Mouse (Mus musculus): ENCODE data around the gene Zfp316. TPM values are rescaled to one million over a fixed set of nuclear protein-coding genes. Genes with fewer than 3 reads are reported as not detected.

Gene Zfp316
- polyA plus RNA-seq, 1 experiment from 2014 or later, result 0.75 TPM

DNA sequence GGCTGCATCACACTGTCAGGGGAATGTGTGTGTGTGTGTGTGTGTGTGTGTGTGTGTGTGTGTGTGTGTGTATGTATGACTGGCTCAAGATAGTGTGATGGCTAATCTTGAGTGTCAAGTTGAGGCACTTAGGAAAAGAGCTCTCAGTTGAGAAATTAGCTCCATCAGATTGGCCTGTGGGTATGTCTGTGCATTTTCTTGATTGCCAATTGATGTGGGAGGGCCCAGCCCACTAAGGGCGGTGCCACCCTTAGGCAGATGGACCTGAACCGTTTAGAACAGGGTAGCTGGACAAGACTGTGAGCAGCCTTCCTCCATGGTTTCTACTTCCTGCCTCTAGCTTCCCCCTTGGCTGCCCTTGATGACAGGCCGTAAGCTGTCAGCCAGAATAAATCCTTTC lies 2.3 kb upstream of the Zfp316 start:
- no peaks in the 10 kb centered on the region for H3K36me3 ChIP-seq (ENCODE audit: control insufficient read depth, insufficient read depth, low read length)
- H3K4me1 ChIP-seq (replicated peaks; ENCODE audit: control insufficient read depth, insufficient read depth, low read length), result peaks cover 8% of the 10 kb centered on the region
- no peak for ATAC-seq (replicated peaks; ENCODE audit: low FRiP score)
- H3K27me3 ChIP-seq (replicated peaks; ENCODE audit: control insufficient read depth, insufficient read depth, low read length), result peaks cover 19% of the 10 kb centered on the region
- DNase-seq (ENCODE audit: low spot score), result no peak
- H3K4me3 ChIP-seq (ENCODE audit: low read depth, low read length), result no peak overlapping the region
- H3K9me3 ChIP-seq (ENCODE audit: control insufficient read depth, low read length), result no peaks in the 10 kb centered on the region
- 55% methylated on average over 3 of the region's 3 CpGs for WGBS
- no peak overlapping the region for H3K27ac ChIP-seq (ENCODE audit: low read depth, low read length)
- H3K9ac ChIP-seq (ENCODE audit: low read depth, low read length), result no peak overlapping the region
- H3K4me2 ChIP-seq, result no peak overlapping the region

DNA sequence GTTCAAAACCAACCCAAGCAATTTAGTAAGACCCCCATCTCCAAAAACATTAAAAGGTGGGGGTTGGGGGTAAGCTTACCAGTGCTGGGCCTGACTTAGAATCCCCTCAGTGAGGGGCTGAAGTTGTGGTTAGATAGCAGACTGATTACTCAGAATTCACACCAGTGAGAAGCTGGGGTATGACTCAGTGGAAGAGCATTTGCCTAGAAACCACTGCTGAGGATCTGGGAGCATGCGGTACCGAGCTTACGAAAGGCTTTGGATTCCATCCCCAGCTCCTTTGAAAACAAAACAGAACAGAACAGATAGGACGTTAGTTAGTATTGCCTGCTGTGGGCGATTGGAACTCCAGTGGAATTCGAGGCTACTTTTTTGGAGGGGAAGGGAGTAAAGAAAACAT lies 1.8 kb upstream of the Zfp316 start:
- H3K4me1 ChIP-seq (replicated peaks; ENCODE audit: control insufficient read depth, insufficient read depth, low read length), result peaks cover 8% of the 10 kb centered on the region
- H3K4me3 ChIP-seq (ENCODE audit: low read depth, low read length), result no peak overlapping the region
- ATAC-seq (replicated peaks; ENCODE audit: low FRiP score) (no peak), DNase-seq (ENCODE audit: low spot score) (no peak)
- H3K9me3 ChIP-seq (ENCODE audit: control insufficient read depth, low read length), result no peaks in the 10 kb centered on the region
- H3K9ac ChIP-seq (ENCODE audit: low read depth, low read length), result no peak overlapping the region
- peaks cover 16% of the 10 kb centered on the region for H3K27me3 ChIP-seq (replicated peaks; ENCODE audit: control insufficient read depth, insufficient read depth, low read length)
- H3K4me2 ChIP-seq, result no peak overlapping the region
- no peaks in the 10 kb centered on the region for H3K36me3 ChIP-seq (ENCODE audit: control insufficient read depth, insufficient read depth, low read length)
- H3K27ac ChIP-seq (ENCODE audit: low read depth, low read length), result no peak overlapping the region
- WGBS, result 60% methylated on average over 6 of the region's 6 CpGs

DNA sequence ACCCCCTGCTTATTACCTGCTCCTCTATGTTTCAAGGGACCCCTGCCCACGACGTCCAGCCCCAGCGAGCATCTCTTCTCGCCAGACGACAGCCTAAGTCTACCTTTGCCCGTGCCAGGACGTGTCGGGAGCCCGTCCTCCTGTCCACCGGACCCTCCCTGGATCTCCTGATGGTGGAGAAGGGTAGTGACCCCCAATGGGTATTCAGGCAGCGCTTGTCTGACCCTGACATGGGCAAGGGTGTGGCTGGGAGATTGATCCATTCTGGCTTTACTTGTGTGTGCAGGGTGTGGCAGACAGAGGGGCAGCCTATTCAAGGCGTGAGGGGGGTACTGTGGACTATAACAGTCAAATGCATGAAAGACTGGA lies 313 bp upstream of the Zfp316 start:
- Histone ChIP-seq H3K9me3 (ENCODE audit: control insufficient read depth, low read length) (no peaks in the 10 kb centered on the region), H3K4me3 (ENCODE audit: low read depth, low read length) (peak overlapping the region; percentile 85), H3K36me3 (ENCODE audit: control insufficient read depth, insufficient read depth, low read length) (no peaks in the 10 kb centered on the region), H3K27ac (ENCODE audit: low read depth, low read length) (no peak overlapping the region), H3K9ac (ENCODE audit: low read depth, low read length) (peak overlapping the region; percentile 79), H3K27me3 (replicated peaks; ENCODE audit: control insufficient read depth, insufficient read depth, low read length) (peaks cover 12% of the 10 kb centered on the region), H3K4me1 (replicated peaks; ENCODE audit: control insufficient read depth, insufficient read depth, low read length) (peaks cover 8% of the 10 kb centered on the region), H3K4me2 (peak overlapping the region; percentile 89)
- WGBS, result 9% methylated on average over 12 of the region's 12 CpGs
- ATAC-seq (replicated peaks; ENCODE audit: low FRiP score) (peak; percentile 30; the same call in 1 of the 2 replicates), DNase-seq (ENCODE audit: low spot score) (no peak)

DNA sequence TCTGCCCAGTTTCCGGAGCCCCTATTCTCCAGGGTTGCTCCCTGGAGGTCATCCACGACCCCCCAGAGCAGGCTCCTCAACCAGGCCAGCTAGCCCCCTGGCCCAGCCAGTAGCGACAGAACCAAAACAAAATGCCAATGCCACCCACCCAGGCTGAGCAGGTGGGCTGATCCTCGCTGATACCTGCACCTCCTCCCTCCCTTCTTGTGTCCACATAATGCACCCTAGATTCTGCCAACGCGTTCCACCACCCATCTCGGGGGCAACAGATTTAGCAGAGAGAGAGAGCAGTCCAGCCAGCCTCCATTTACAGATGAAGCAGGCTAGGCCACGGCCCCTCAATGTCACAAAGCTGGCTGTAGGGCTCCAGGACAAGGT lies 848 bp downstream of the Zfp316 start:
- DNase-seq (ENCODE audit: low spot score) (no peak), ATAC-seq (replicated peaks; ENCODE audit: low FRiP score) (no peak)
- Histone ChIP-seq H3K4me1 (replicated peaks; ENCODE audit: control insufficient read depth, insufficient read depth, low read length) (peaks cover 8% of the 10 kb centered on the region), H3K9me3 (ENCODE audit: control insufficient read depth, low read length) (no peaks in the 10 kb centered on the region), H3K4me3 (ENCODE audit: low read depth, low read length) (peak overlapping the region; percentile 85), H3K9ac (ENCODE audit: low read depth, low read length) (peak overlapping the region; percentile 79; the same call in 1 of the 2 replicates), H3K36me3 (ENCODE audit: control insufficient read depth, insufficient read depth, low read length) (no peaks in the 10 kb centered on the region), H3K27me3 (replicated peaks; ENCODE audit: control insufficient read depth, insufficient read depth, low read length) (peaks cover 7% of the 10 kb centered on the region; the same call in 1 of the 2 replicates), H3K4me2 (peak overlapping the region; percentile 89), H3K27ac (ENCODE audit: low read depth, low read length) (no peak overlapping the region)
- WGBS, result 31% methylated on average over 8 of the region's 8 CpGs

DNA sequence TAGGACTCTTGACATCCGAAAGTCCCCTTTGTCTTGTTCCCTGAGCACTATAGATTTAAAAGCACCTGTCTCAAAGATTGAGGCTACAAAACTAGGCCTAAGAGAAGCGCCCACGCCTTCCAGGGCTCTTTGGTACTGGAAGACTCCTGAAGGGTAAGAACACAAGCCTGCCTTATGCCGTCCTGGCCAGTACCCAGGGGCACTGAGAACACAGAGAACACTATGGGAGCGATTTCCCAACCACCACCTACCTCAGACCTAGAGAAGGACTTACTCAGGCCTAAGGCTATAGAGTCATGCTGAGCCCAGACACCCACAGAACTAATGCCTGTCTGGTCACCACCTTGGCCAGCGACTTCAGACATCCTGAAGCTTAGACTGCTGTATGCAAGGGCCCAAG lies 3.0 kb downstream of the Zfp316 start:
- DNase-seq (ENCODE audit: low spot score) (no peak), ATAC-seq (replicated peaks; ENCODE audit: low FRiP score) (no peak)
- H3K4me3 ChIP-seq (ENCODE audit: low read depth, low read length), result no peak overlapping the region
- 79% methylated on average over 6 of the region's 6 CpGs for WGBS
- no peak overlapping the region for H3K9ac ChIP-seq (ENCODE audit: low read depth, low read length)
- H3K9me3 ChIP-seq (ENCODE audit: control insufficient read depth, low read length), result no peaks in the 10 kb centered on the region
- H3K4me1 ChIP-seq (replicated peaks; ENCODE audit: control insufficient read depth, insufficient read depth, low read length), result peaks cover 8% of the 10 kb centered on the region
- H3K4me2 ChIP-seq, result no peak overlapping the region
- no peak overlapping the region for H3K27ac ChIP-seq (ENCODE audit: low read depth, low read length)
- peaks cover 7% of the 10 kb centered on the region; the same call in 1 of the 2 replicates for H3K27me3 ChIP-seq (replicated peaks; ENCODE audit: control insufficient read depth, insufficient read depth, low read length)
- 0 out of 2 replicates have a peak, but pooled peaks cover 2% of the 10 kb centered on the region for H3K36me3 ChIP-seq (ENCODE audit: control insufficient read depth, insufficient read depth, low read length)

DNA sequence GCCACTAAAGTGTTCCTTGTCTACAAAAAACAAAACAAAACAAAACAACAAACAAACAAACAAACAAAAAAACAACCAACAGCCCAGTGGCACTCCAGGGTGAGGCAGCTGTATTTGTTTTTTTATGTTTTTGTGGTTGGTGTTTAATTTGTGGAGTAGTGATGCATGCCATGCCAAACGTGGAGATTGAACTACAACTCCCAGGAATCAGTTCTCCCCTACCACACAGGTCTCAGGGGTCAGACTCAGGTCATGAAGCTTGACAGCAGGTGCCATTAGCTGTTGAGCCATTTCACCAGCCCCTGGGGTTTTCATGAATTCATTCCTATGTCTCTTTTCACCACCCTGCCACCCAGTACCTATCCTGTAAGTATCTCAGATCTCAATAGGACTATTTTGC lies 4.4 kb downstream of the Zfp316 start:
- peaks cover 3% of the 10 kb centered on the region; the same call in 1 of the 2 replicates for H3K27me3 ChIP-seq (replicated peaks; ENCODE audit: control insufficient read depth, insufficient read depth, low read length)
- 41% methylated on average over 1 of the region's 1 CpGs for WGBS
- no peak for ATAC-seq (replicated peaks; ENCODE audit: low FRiP score)
- no peak overlapping the region for H3K27ac ChIP-seq (ENCODE audit: low read depth, low read length)
- H3K4me2 ChIP-seq, result no peak overlapping the region
- H3K36me3 ChIP-seq (ENCODE audit: control insufficient read depth, insufficient read depth, low read length), result 0 out of 2 replicates have a peak, but pooled peaks cover 2% of the 10 kb centered on the region
- H3K4me3 ChIP-seq (ENCODE audit: low read depth, low read length), result no peak overlapping the region
- peaks cover 8% of the 10 kb centered on the region for H3K4me1 ChIP-seq (replicated peaks; ENCODE audit: control insufficient read depth, insufficient read depth, low read length)
- DNase-seq (ENCODE audit: low spot score), result no peak
- no peaks in the 10 kb centered on the region for H3K9me3 ChIP-seq (ENCODE audit: control insufficient read depth, low read length)
- no peak overlapping the region for H3K9ac ChIP-seq (ENCODE audit: low read depth, low read length)

DNA sequence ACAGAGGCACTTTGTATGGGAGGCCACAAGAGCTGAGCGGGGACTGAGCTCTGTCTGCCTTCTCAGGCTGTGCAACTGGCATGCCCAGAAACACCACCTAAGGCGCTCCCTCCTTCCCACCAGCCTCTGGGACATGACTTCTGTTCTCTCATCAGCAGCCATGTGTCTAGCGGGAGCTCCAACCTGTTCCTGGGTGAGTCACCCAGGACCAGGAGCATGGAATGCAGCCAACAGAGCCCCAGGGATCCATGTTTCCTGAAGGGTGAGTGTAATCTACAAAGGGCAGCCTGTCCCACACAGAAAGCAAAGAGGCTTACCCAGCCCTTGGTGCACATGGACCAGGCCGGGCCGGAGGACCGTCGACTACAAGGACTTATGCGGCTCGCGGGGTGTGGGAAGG lies 5.1 kb downstream of the Zfp316 start:
- Histone ChIP-seq H3K4me3 (ENCODE audit: low read depth, low read length) (no peak overlapping the region), H3K27me3 (replicated peaks; ENCODE audit: control insufficient read depth, insufficient read depth, low read length) (peaks cover 3% of the 10 kb centered on the region; the same call in 1 of the 2 replicates), H3K4me2 (no peak overlapping the region), H3K9me3 (ENCODE audit: control insufficient read depth, low read length) (no peaks in the 10 kb centered on the region), H3K27ac (ENCODE audit: low read depth, low read length) (no peak overlapping the region), H3K9ac (ENCODE audit: low read depth, low read length) (no peak overlapping the region), H3K36me3 (ENCODE audit: control insufficient read depth, insufficient read depth, low read length) (0 out of 2 replicates have a peak, but pooled peaks cover 2% of the 10 kb centered on the region), H3K4me1 (replicated peaks; ENCODE audit: control insufficient read depth, insufficient read depth, low read length) (peaks cover 5% of the 10 kb centered on the region; the same call in 1 of the 2 replicates)
- WGBS, result 84% methylated on average over 10 of the region's 10 CpGs
- no peak for ATAC-seq (replicated peaks; ENCODE audit: low FRiP score)
- no peak for DNase-seq (ENCODE audit: low spot score)

DNA sequence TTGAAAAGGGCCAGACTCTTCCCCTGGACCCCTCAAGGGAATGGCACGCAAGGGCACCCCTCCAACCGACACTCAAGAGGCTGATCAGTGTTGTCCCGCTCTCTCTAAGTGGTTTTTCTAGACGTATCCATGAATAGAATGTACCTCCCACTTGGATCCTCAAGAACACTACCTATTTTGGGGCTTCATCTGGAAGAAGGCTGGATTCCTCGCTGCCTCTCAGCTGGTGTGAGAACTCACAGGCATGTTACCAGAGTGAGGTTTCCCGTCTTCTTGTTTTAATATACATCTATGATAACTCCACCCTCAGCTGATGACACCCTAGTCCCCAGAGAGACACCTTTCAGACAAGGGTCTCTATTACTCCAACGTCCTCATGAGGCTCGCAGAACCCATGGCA lies 8.2 kb downstream of the Zfp316 start:
- DNase-seq (ENCODE audit: low spot score) (no peak), ATAC-seq (replicated peaks; ENCODE audit: low FRiP score) (no peak)
- Histone ChIP-seq H3K27me3 (replicated peaks; ENCODE audit: control insufficient read depth, insufficient read depth, low read length) (peaks cover 20% of the 10 kb centered on the region), H3K4me1 (replicated peaks; ENCODE audit: control insufficient read depth, insufficient read depth, low read length) (no peaks in the 10 kb centered on the region), H3K4me2 (no peak overlapping the region), H3K4me3 (ENCODE audit: low read depth, low read length) (no peak overlapping the region), H3K9ac (ENCODE audit: low read depth, low read length) (no peak overlapping the region), H3K36me3 (ENCODE audit: control insufficient read depth, insufficient read depth, low read length) (0 out of 2 replicates have a peak, but pooled peaks cover 2% of the 10 kb centered on the region), H3K9me3 (ENCODE audit: control insufficient read depth, low read length) (no peaks in the 10 kb centered on the region), H3K27ac (ENCODE audit: low read depth, low read length) (no peak overlapping the region)
- WGBS, result 81% methylated on average over 8 of the region's 8 CpGs

DNA sequence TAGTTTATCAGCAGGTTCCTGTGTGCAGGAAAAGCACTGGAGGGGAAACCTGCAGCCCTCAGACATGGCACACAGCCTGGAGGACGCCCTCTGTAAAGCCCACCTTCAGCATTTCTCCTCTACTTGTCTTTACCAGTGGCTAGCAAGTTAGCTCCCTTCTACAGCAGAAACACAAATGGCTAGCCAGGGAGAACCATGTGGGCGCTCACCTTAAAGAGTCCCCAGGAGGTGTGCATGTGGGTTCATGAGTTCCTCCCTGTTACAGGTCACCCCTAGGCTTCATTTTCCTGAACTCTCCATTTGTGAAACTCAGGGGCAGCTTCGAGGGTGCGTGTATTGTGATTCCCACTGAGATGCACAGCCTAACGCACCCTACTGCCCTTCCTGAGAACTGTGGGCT lies 14.0 kb downstream of the Zfp316 start:
- Histone ChIP-seq H3K36me3 (ENCODE audit: control insufficient read depth, insufficient read depth, low read length) (no peaks in the 10 kb centered on the region), H3K9ac (ENCODE audit: low read depth, low read length) (no peak overlapping the region), H3K4me3 (ENCODE audit: low read depth, low read length) (no peak overlapping the region), H3K4me2 (no peak overlapping the region), H3K9me3 (ENCODE audit: control insufficient read depth, low read length) (no peaks in the 10 kb centered on the region), H3K27ac (ENCODE audit: low read depth, low read length) (no peak overlapping the region), H3K27me3 (replicated peaks; ENCODE audit: control insufficient read depth, insufficient read depth, low read length) (peaks cover 78% of the 10 kb centered on the region), H3K4me1 (replicated peaks; ENCODE audit: control insufficient read depth, insufficient read depth, low read length) (peaks cover 5% of the 10 kb centered on the region)
- DNase-seq (ENCODE audit: low spot score), result no peak
- ATAC-seq (replicated peaks; ENCODE audit: low FRiP score), result no peak
- 65% methylated on average over 5 of the region's 5 CpGs for WGBS

Data from liver, embryonic 11.5 days (tissue).